Mouse (Mus musculus): ENCODE measurements at regions not wholly inside any gene's neighbourhood (a gene's known extent, or its start where the extent isn't known, plus 50 kb on each side); places are given as distances from the start of the nearest gene placed in this dataset.
A peak's percentile ranks its signal among the peaks of the same experiment; 100 is the strongest.

DNA sequence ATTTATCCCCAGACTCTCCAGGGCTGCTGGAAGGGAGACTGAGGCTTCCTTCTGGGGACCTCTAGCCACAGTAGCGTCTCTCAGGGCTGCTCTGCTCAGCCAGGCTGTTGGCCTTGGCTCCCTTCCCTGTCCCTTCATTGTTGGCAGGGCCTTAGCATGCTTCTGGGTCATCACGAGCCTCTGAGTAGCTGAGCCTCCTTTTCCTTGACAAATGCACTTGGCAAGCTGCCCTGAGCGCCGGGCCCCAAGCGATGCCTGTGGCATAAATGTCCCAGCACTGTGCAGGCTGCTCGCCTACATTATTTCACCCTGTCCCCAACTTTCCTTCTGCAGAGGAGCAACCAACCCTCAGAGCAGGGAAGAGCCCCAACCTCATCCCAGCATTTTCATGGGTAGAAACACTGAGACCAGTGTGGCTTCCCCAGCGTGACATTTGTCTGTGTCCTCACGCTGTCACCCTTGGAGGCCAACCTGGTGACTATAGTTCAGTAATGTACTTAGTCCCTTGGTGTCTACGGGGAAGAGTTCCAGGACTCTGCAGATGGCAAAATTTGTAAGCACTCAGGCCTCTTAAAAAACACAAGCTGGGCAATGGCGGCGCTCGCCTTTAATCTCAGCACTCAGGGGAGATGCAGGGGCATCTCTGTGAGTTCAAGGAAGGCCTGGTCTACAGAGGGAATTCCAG, 83.7 kb upstream of the Lrpap1 start:
- no peaks in the 10 kb centered on the region for H3K27me3 ChIP-seq (ENCODE audit: insufficient read depth, low read length)
- peak; percentile 90 for DNase-seq
- H3K4me2 ChIP-seq: no peak overlapping the region
- TF ChIP-seq CTCF (IDR thresholded peaks at IDR 0.05; ENCODE audit: low read depth): no peak
- H3K4me3 ChIP-seq (ENCODE audit: low read depth, low read length): no peak overlapping the region
- no peaks in the 10 kb centered on the region for H3K9me3 ChIP-seq (ENCODE audit: low read depth, low read length)
- WGBS: 47% methylated on average over 12 of the region's 12 CpGs
- H3K27ac ChIP-seq (ENCODE audit: low read depth): no peak overlapping the region
- H3K4me1 ChIP-seq (ENCODE audit: insufficient read depth): no peaks in the 10 kb centered on the region
- no peak overlapping the region for H3K9ac ChIP-seq
- H3K36me3 ChIP-seq (ENCODE audit: insufficient read depth): no peaks in the 10 kb centered on the region
- peak; percentile 83 for ATAC-seq (ENCODE audit: insufficient read depth)

DNA sequence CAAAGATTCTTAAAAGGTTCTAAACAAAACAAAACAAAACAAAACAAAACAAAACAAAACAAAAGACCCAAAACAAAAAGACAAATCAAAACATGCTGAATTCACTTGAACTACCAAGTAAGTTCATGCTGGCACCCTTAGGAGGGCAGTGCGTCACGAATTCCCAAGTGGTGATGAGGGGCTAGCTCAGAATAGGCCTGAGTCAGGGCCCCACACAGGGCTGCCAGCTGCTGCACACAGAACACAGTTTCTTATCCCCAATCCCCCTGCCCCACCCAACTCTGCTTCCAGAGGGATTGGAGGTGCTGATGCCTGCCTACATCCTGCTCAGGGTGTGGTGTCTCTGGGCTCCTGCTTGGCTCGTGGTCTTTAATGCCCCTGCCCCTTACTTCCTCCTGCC, 80.3 kb upstream of the Lrpap1 start:
- Histone ChIP-seq H3K36me3 (ENCODE audit: insufficient read depth) (no peaks in the 10 kb centered on the region), H3K9me3 (ENCODE audit: low read depth, low read length) (no peaks in the 10 kb centered on the region), H3K4me2 (no peak overlapping the region), H3K4me1 (ENCODE audit: insufficient read depth) (no peaks in the 10 kb centered on the region), H3K27ac (ENCODE audit: low read depth) (no peak overlapping the region), H3K4me3 (ENCODE audit: low read depth, low read length) (no peak overlapping the region), H3K27me3 (ENCODE audit: insufficient read depth, low read length) (no peaks in the 10 kb centered on the region), H3K9ac (no peak overlapping the region)
- no peak for TF ChIP-seq CTCF (IDR thresholded peaks at IDR 0.05; ENCODE audit: low read depth)
- ATAC-seq (ENCODE audit: insufficient read depth) (no peak), DNase-seq (no peak)
- WGBS: 58% methylated on average over 3 of the region's 3 CpGs

DNA sequence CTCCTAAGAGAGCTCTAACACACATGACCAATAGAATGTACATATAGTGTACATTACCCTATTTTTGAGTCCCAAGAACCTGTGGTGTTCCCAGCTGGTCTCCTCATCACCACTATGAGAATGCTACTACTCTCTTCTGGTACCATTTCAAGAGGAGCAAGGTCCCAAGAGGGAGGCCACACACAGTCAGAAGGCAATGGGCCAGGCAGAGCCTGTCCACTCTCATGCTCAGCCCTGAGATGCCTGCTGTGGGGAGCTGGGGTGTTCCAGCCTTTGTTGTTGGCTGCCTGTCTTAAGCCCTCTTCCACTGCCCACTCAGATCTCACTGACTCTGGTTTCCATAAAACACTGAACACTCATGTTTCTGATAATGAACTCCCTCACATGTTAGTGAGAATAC, 79.7 kb upstream of the Lrpap1 start:
- no peaks in the 10 kb centered on the region for H3K27me3 ChIP-seq (ENCODE audit: insufficient read depth, low read length)
- H3K27ac ChIP-seq (ENCODE audit: low read depth): no peak overlapping the region
- no peaks in the 10 kb centered on the region for H3K36me3 ChIP-seq (ENCODE audit: insufficient read depth)

DNA sequence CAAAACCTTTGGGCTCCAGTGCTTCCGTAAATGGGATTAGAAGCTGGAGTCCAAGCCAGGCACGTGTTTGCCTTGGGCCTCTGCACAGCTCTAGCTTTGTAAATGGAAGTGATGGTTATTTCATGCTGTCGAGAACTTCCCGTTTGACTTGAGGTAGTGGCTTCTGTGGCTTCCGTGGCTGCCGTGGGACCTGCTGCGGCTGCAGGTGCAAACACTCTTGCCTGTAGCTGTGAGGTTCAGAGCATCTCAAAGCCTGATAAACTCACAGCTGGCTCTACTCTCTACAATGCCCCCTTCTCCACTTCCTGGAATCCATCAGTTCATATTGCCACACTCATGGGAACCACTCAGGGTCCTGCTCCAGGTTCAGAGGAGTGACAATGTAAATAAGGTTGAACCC, 77.9 kb upstream of the Lrpap1 start:
- no peaks in the 10 kb centered on the region for H3K27me3 ChIP-seq (ENCODE audit: insufficient read depth, low read length)
- H3K9me3 ChIP-seq (ENCODE audit: low read depth, low read length): no peaks in the 10 kb centered on the region
- no peak overlapping the region for H3K4me3 ChIP-seq (ENCODE audit: low read depth, low read length)
- no peaks in the 10 kb centered on the region for H3K36me3 ChIP-seq (ENCODE audit: insufficient read depth)
- H3K4me1 ChIP-seq (ENCODE audit: insufficient read depth): no peaks in the 10 kb centered on the region
- WGBS: 74% methylated on average over 7 of the region's 7 CpGs
- no peak overlapping the region for H3K27ac ChIP-seq (ENCODE audit: low read depth)
- no peak for TF ChIP-seq CTCF (IDR thresholded peaks at IDR 0.05; ENCODE audit: low read depth)
- DNase-seq (no peak), ATAC-seq (ENCODE audit: insufficient read depth) (no peak)
- H3K9ac ChIP-seq: no peak overlapping the region
- H3K4me2 ChIP-seq: no peak overlapping the region

More for the DNA sequence above, 79.7 kb upstream of the Lrpap1 start:
- Histone ChIP-seq H3K4me2 (no peak overlapping the region), H3K9me3 (ENCODE audit: low read depth, low read length) (no peaks in the 10 kb centered on the region), H3K4me1 (ENCODE audit: insufficient read depth) (no peaks in the 10 kb centered on the region), H3K4me3 (ENCODE audit: low read depth, low read length) (no peak overlapping the region), H3K9ac (no peak overlapping the region)
- DNase-seq: no peak
- ATAC-seq (ENCODE audit: insufficient read depth): no peak
- no peak for TF ChIP-seq CTCF (IDR thresholded peaks at IDR 0.05; ENCODE audit: low read depth)

DNA sequence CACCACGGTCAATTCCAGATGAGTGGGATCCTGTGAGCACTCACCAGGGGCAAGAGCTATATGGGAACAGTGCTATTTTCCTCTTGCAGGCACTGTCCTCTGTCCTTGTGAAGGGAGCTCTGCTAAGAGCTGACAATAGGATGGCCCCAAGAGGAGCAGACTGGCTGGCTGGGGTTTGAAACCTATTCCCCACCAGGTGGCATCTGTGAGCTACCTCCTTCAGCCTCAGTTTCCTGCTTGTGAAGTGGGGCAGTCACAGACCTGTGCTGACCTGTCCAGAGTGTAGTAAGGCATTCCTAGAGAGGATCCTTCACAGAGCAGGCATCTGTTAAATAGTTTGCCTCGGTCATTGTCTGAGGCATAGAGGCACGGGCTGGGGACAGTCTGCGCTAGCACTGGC, 71.8 kb upstream of the Lrpap1 start:
- H3K36me3 ChIP-seq (ENCODE audit: insufficient read depth): no peaks in the 10 kb centered on the region
- H3K4me1 ChIP-seq (ENCODE audit: insufficient read depth): no peaks in the 10 kb centered on the region
- H3K4me3 ChIP-seq (ENCODE audit: low read depth, low read length): no peak overlapping the region
- DNase-seq (peak; percentile 26), ATAC-seq (ENCODE audit: insufficient read depth) (no peak)
- H3K9me3 ChIP-seq (ENCODE audit: low read depth, low read length): no peaks in the 10 kb centered on the region
- no peak overlapping the region for H3K4me2 ChIP-seq
- no peak overlapping the region for H3K9ac ChIP-seq
- WGBS: 67% methylated on average over 4 of the region's 4 CpGs
- H3K27ac ChIP-seq (ENCODE audit: low read depth): no peak overlapping the region
- H3K27me3 ChIP-seq (ENCODE audit: insufficient read depth, low read length): no peaks in the 10 kb centered on the region
- TF ChIP-seq CTCF (IDR thresholded peaks at IDR 0.05; ENCODE audit: low read depth): peak; percentile 65

DNA sequence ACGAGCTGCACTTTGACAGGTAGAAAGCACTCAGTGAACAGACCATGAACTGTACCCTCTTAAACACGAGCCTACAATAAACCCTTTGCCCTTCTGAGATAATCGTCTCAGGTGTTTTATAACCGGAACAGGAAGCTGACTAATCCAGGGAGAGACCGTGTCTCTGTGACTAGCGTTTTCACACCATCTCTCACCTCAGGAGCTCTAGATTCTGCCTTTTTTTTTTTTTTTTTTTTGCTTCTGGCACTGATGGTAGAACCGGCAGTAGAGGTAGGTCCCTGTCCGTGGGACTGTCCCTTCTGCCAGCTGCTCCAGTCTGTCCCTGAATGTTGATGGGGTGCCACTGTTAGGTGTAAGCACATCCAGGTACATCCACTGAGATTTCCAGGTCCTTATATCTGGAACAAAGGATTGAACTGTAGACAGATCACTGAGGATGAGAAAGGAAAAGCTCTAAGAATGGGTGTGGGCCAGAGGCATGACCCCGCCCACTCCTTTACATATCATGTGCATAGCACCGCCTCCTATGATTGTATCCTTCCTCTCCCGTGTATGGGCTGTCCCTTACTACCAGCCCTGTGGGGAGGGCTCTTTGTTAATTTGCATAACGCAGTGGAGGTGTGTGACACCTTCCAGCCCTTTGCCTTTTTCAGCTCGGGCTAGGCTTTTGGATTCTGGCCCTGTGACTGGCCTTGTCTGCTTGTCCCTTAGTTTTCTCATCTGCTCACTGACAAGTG, 70.7 kb upstream of the Lrpap1 start:
- Histone ChIP-seq H3K4me2 (no peak overlapping the region), H3K36me3 (ENCODE audit: insufficient read depth) (no peaks in the 10 kb centered on the region), H3K9ac (no peak overlapping the region), H3K27ac (ENCODE audit: low read depth) (no peak overlapping the region), H3K4me1 (ENCODE audit: insufficient read depth) (no peaks in the 10 kb centered on the region), H3K4me3 (ENCODE audit: low read depth, low read length) (no peak overlapping the region), H3K27me3 (ENCODE audit: insufficient read depth, low read length) (no peaks in the 10 kb centered on the region), H3K9me3 (ENCODE audit: low read depth, low read length) (no peaks in the 10 kb centered on the region)
- DNase-seq (peak; percentile 17), ATAC-seq (ENCODE audit: insufficient read depth) (no peak)
- no peak for TF ChIP-seq CTCF (IDR thresholded peaks at IDR 0.05; ENCODE audit: low read depth)
- WGBS: 51% methylated on average over 13 of the region's 13 CpGs

DNA sequence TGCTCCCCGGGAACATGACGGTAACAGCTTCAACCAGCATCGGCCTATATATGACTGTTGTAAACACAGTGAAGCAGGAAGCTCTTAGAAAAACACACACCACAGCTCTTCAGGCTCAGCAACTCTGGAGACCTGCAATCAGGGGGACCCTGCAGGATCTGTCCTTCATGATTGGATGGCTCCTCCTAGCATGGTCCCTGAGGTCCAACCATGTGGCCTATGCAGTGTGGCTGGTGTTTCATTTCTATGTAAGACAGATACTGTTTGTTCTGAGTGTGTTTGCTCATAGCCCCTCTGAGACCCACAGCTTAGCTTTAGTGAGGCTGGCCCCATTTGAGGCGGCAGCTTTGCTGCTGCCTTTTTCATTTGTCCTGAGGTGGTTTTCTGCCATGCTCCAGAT, 68.8 kb upstream of the Lrpap1 start:
- no peak for DNase-seq
- WGBS: 48% methylated on average over 4 of the region's 4 CpGs
- H3K36me3 ChIP-seq (ENCODE audit: insufficient read depth): no peaks in the 10 kb centered on the region
- no peaks in the 10 kb centered on the region for H3K27me3 ChIP-seq (ENCODE audit: insufficient read depth, low read length)
- no peak overlapping the region for H3K4me2 ChIP-seq
- H3K9ac ChIP-seq: no peak overlapping the region
- no peaks in the 10 kb centered on the region for H3K9me3 ChIP-seq (ENCODE audit: low read depth, low read length)
- H3K4me3 ChIP-seq (ENCODE audit: low read depth, low read length): no peak overlapping the region
- ATAC-seq (ENCODE audit: insufficient read depth): no peak
- H3K4me1 ChIP-seq (ENCODE audit: insufficient read depth): no peaks in the 10 kb centered on the region
- TF ChIP-seq CTCF (IDR thresholded peaks at IDR 0.05; ENCODE audit: low read depth): no peak
- H3K27ac ChIP-seq (ENCODE audit: low read depth): no peak overlapping the region

Data from lung, embryonic 14.5 days (tissue).